Mouse (Mus musculus): Measurements from ENCODE around the gene Aff4. TPM values are rescaled to one million over a fixed set of nuclear protein-coding genes. Genes with fewer than 3 reads are reported as not detected.
A peak's percentile ranks its signal among the peaks of the same experiment; 100 is the strongest.

Gene Aff4
- total RNA-seq, 1 experiment from 2014 or later: 183 TPM

GRCm38 (mm10) chr11:53450070-53450705 lies 99.6 kb downstream of the Aff4 start:
- ATAC-seq (ENCODE audit: extremely low read depth, insufficient number of reproducible peaks, low FRiP score, poor library complexity, severe bottlenecking): no peak

- no peak for ATAC-seq (ENCODE audit: extremely low read depth, insufficient number of reproducible peaks, low FRiP score, poor library complexity, severe bottlenecking)
Observed at GRCm38 (mm10) chr11:53451361-53451760, 100.7 kb downstream of the Aff4 start.

GRCm38 (mm10) chr11:53452396-53452795 lies 101.8 kb downstream of the Aff4 start:
- ATAC-seq (ENCODE audit: extremely low read depth, insufficient number of reproducible peaks, low FRiP score, poor library complexity, severe bottlenecking): no peak

GRCm38 (mm10) chr11:53453031-53453430 lies 102.4 kb downstream of the Aff4 start:
- no peak for ATAC-seq (ENCODE audit: extremely low read depth, insufficient number of reproducible peaks, low FRiP score, poor library complexity, severe bottlenecking)

GRCm38 (mm10) chr11:53456474-53457371 lies 106.1 kb downstream of the Aff4 start, which contains the start of the genes Gm10447 and Shroom1:
Gm10447 (minus strand) TSS chr11:53457110.
Shroom1 (plus strand) TSS chr11:53457205.
- no peak for ATAC-seq (ENCODE audit: extremely low read depth, insufficient number of reproducible peaks, low FRiP score, poor library complexity, severe bottlenecking)

GRCm38 (mm10) chr11:53457372-53457954 lies 106.8 kb downstream of the Aff4 start:
- no peak for ATAC-seq (ENCODE audit: extremely low read depth, insufficient number of reproducible peaks, low FRiP score, poor library complexity, severe bottlenecking)

GRCm38 (mm10) chr11:53458996-53459395 lies 108.4 kb downstream of the Aff4 start:
- ATAC-seq (ENCODE audit: extremely low read depth, insufficient number of reproducible peaks, low FRiP score, poor library complexity, severe bottlenecking): no peak

GRCm38 (mm10) chr11:53460192-53460591 lies 109.6 kb downstream of the Aff4 start:
- ATAC-seq (ENCODE audit: extremely low read depth, insufficient number of reproducible peaks, low FRiP score, poor library complexity, severe bottlenecking): no peak

- no peak for ATAC-seq (ENCODE audit: extremely low read depth, insufficient number of reproducible peaks, low FRiP score, poor library complexity, severe bottlenecking)
Observed at GRCm38 (mm10) chr11:53461727-53462126, 111.1 kb downstream of the Aff4 start.

GRCm38 (mm10) chr11:53463551-53464424 lies 113.2 kb downstream of the Aff4 start:
- ATAC-seq (ENCODE audit: extremely low read depth, insufficient number of reproducible peaks, low FRiP score, poor library complexity, severe bottlenecking): no peak

- ATAC-seq (ENCODE audit: extremely low read depth, insufficient number of reproducible peaks, low FRiP score, poor library complexity, severe bottlenecking): no peak
Observed at GRCm38 (mm10) chr11:53466231-53466971, 115.8 kb downstream of the Aff4 start.

GRCm38 (mm10) chr11:53469294-53469967 lies 118.8 kb downstream of the Aff4 start:
- ATAC-seq (ENCODE audit: extremely low read depth, insufficient number of reproducible peaks, low FRiP score, poor library complexity, severe bottlenecking): no peak

- ATAC-seq (ENCODE audit: extremely low read depth, insufficient number of reproducible peaks, low FRiP score, poor library complexity, severe bottlenecking): peak; percentile 62; the same call in 1 of the 2 replicates
Observed at GRCm38 (mm10) chr11:53469968-53470695, 119.5 kb downstream of the Aff4 start, which contains the start of gene Gm9837. Gm9837 (minus strand) TSS chr11:53470479.

All from neutrophil, adult 5-6 weeks (primary cell).